ENCODE assay signal across 24 mouse cellular contexts in the genomic region with DNA sequence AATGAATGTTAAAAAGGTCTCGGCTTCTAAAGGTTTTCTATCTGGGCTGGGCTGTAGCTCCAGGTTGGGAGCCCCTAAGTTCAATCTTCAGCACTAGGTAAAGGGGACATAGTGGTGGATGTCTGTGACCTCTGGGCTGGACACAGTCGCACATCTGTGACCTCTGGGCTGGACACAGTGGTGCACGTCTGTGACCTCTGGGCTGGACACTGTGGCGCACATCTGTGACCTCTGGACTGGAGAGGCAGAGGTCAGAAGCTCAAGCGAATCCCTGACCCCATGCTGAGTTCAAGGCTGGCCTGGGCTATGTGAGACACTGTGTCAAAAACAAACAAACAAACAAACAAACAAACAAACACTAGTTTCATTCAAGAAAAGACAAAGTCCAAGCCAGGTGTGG. TPM values are rescaled to one million over a fixed set of nuclear protein-coding genes. Genes with fewer than 3 reads are reported as not detected.
DNase-seq lines count a peak whose midpoint lies in the region; ATAC-seq and TF ChIP-seq lines count a peak whose summit lies in the region.
"Had no signal": no experiment of that assay in that cellular context is flagged by ENCODE, and none has a peak within 500 bp of the region (broad histone marks: within the 10 kb centered on the region; RNA-seq: fewer than 3 reads in every experiment).

No protein-coding gene starts in this region.

- no peak overlapping the region for H3K9ac ChIP-seq in liver, adult 2 months (ENCODE audit: low read depth, low read length)
- no peak overlapping the region for H3K9ac ChIP-seq in liver, embryonic 12.5 days
- H3K9ac ChIP-seq: embryonic facial prominence, embryonic 12.5 days; forebrain, embryonic 13.5 days; forebrain, embryonic 15.5 days; forebrain, postnatal 0 days had no signal

- no peaks in the 10 kb centered on the region for H3K36me3 ChIP-seq in heart, embryonic 10.5 days
- no peaks in the 10 kb centered on the region for H3K36me3 ChIP-seq in liver, adult 2 months (ENCODE audit: control insufficient read depth, insufficient read depth, low read length)
- H3K36me3 ChIP-seq in liver, embryonic 12.5 days: no peaks in the 10 kb centered on the region
- H3K36me3 ChIP-seq: embryonic facial prominence, embryonic 10.5 days; embryonic facial prominence, embryonic 12.5 days; forebrain, embryonic 15.5 days had no signal

- no peak overlapping the region for H3K27ac ChIP-seq in heart, embryonic 10.5 days
- H3K27ac ChIP-seq in liver, adult 2 months (replicated peaks; ENCODE audit: insufficient read depth, low read depth, low read length): 0 out of 2 replicates have a peak overlapping the region, but pooled peaks have one; percentile 5
- no peak overlapping the region for H3K27ac ChIP-seq in liver, embryonic 12.5 days
- H3K27ac ChIP-seq in brown adipose tissue, adult 24 weeks (replicated peaks; ENCODE audit: low read depth, low read length): peak overlapping the region; percentile 55
- H3K27ac ChIP-seq: embryonic facial prominence, embryonic 10.5 days; embryonic facial prominence, embryonic 12.5 days; forebrain, embryonic 13.5 days; forebrain, embryonic 15.5 days had no signal

- H3K79me2 ChIP-seq in liver, adult 2 months (ENCODE audit: control insufficient read depth, insufficient read depth, low read length): peaks cover 27% of the 10 kb centered on the region

- TF ChIP-seq POLR2A in liver, adult 2 months (IDR thresholded peaks at IDR 0.05; ENCODE audit: extremely low read depth, insufficient read depth, low read length): no peak

- no peak overlapping the region for H3K4me3 ChIP-seq in heart, embryonic 10.5 days
- H3K4me3 ChIP-seq in liver, adult 2 months (ENCODE audit: insufficient read depth, low read depth, low read length): no peak overlapping the region
- H3K4me3 ChIP-seq in liver, embryonic 12.5 days: no peak overlapping the region
- H3K4me3 ChIP-seq in brown adipose tissue, adult 24 weeks (ENCODE audit: insufficient read depth, low read depth, low read length): no peak overlapping the region
- H3K4me3 ChIP-seq: embryonic facial prominence, embryonic 10.5 days; embryonic facial prominence, embryonic 12.5 days; forebrain, embryonic 13.5 days; forebrain, embryonic 15.5 days had no signal

- no peaks in the 10 kb centered on the region for H3K27me3 ChIP-seq in heart, embryonic 10.5 days (ENCODE audit: insufficient read depth, poor library complexity, severe bottlenecking)
- H3K27me3 ChIP-seq in liver, adult 2 months (ENCODE audit: control insufficient read depth, insufficient read depth, low read length): no peaks in the 10 kb centered on the region
- H3K27me3 ChIP-seq in liver, embryonic 12.5 days (replicated peaks): peaks cover 5% of the 10 kb centered on the region; the same call in 1 of the 2 replicates
- H3K27me3 ChIP-seq: embryonic facial prominence, embryonic 12.5 days; forebrain, embryonic 13.5 days; forebrain, embryonic 15.5 days had no signal

- H3K9me3 ChIP-seq in heart, embryonic 10.5 days: no peaks in the 10 kb centered on the region
- no peaks in the 10 kb centered on the region for H3K9me3 ChIP-seq in liver, embryonic 12.5 days (replicated peaks)
- H3K9me3 ChIP-seq: embryonic facial prominence, embryonic 10.5 days; embryonic facial prominence, embryonic 12.5 days; forebrain, embryonic 13.5 days; forebrain, embryonic 15.5 days had no signal

- no peak for TF ChIP-seq CTCF in liver, adult 2 months (IDR thresholded peaks at IDR 0.05; ENCODE audit: low read depth, low read length)

- no peak for ATAC-seq in liver, embryonic 12.5 days
- ATAC-seq: forebrain, embryonic 13.5 days; forebrain, embryonic 15.5 days; forebrain, postnatal 0 days had no signal

- H3K4me2 ChIP-seq in liver, embryonic 12.5 days: no peak overlapping the region
- H3K4me2 ChIP-seq: embryonic facial prominence, embryonic 12.5 days; forebrain, embryonic 13.5 days; forebrain, embryonic 15.5 days had no signal

- H3K4me1 ChIP-seq in heart, embryonic 10.5 days: peaks cover 19% of the 10 kb centered on the region
- H3K4me1 ChIP-seq in liver, adult 2 months (ENCODE audit: control insufficient read depth, insufficient read depth, low read length): peaks cover 6% of the 10 kb centered on the region
- H3K4me1 ChIP-seq in liver, embryonic 12.5 days: peaks cover 19% of the 10 kb centered on the region
- H3K4me1 ChIP-seq in brown adipose tissue, adult 24 weeks (ENCODE audit: control insufficient read depth, insufficient read depth, insufficient read length, low read length): 0 out of 2 replicates have a peak, but pooled peaks cover 2% of the 10 kb centered on the region

- WGBS in heart, embryonic 10.5 days: 60% methylated on average over 5 of the region's 5 CpGs
- WGBS in liver, adult 2 months: 40% methylated on average over 5 of the region's 5 CpGs
- WGBS in liver, embryonic 12.5 days (ENCODE audit: insufficient replicate concordance): 63% methylated on average over 5 of the region's 5 CpGs

- peak; percentile 82 for DNase-seq in heart, adult 11 months
- DNase-seq in heart, embryonic 10.5 days (ENCODE audit: low spot score): no peak
- DNase-seq in liver, adult 2 months (ENCODE audit: extremely low read depth, low read depth, low spot score): peak; percentile 73
- DNase-seq in thymus, postnatal 25 days: no peak
- DNase-seq: adrenal gland, adult 2 months; adrenal gland, postnatal 10 days; adrenal gland, postnatal 25 days; cerebellum, adult 18-20 months; cerebellum, adult 8-10 months; cerebellum, adult 9-11 months; forebrain, postnatal 0 days had no signal

RNA-seq across cellular contexts. Expression of a gene that starts 7.1 kb away (rescaled TPM):
- polyA plus RNA-seq in heart, embryonic 10.5 days (2016; fragmentation: Nextera tagmentation; extraction: Ambion mirVana): 122 and 149 TPM in 2 replicates
- 20.6 and 21.4 TPM in 2 replicates for total RNA-seq in liver, adult 2 months (2014; rRNA removed)
- polyA plus RNA-seq in liver, adult 2 months (2012; rRNA removed): 4.7 and 5.3 TPM in 2 replicates
- polyA plus RNA-seq in liver, embryonic 12.5 days (2016; fragmentation: Nextera tagmentation; extraction: Ambion mirVana): 45.7 and 50.7 TPM in 2 replicates
- 24.4 and 45.4 TPM in 2 replicates for polyA plus RNA-seq in brown adipose tissue, adult 24 weeks (2012; ENCODE audit: insufficient read depth, insufficient read length, missing spikeins)

RNA-seq across cellular contexts. Expression of a gene that starts 7.3 kb away (rescaled TPM):
- 23.5 and 34.5 TPM in 2 replicates for polyA plus RNA-seq in heart, embryonic 10.5 days (2016; fragmentation: Nextera tagmentation; extraction: Ambion mirVana)
- 12.6 and 16.8 TPM in 2 replicates for total RNA-seq in liver, adult 2 months (2014; rRNA removed)
- 15.0 and 17.0 TPM in 2 replicates for polyA plus RNA-seq in liver, adult 2 months (2012; rRNA removed)
- polyA plus RNA-seq in liver, embryonic 12.5 days (2016; fragmentation: Nextera tagmentation; extraction: Ambion mirVana): 7.3 and 7.7 TPM in 2 replicates
- polyA plus RNA-seq in brown adipose tissue, adult 24 weeks (2012; ENCODE audit: insufficient read depth, insufficient read length, missing spikeins): 9.6 and 12.6 TPM in 2 replicates

RNA-seq across cellular contexts. Expression of a gene that starts 43.7 kb away (rescaled TPM):
- polyA plus RNA-seq in heart, embryonic 10.5 days (2016; fragmentation: Nextera tagmentation; extraction: Ambion mirVana): 23.7 and 26.6 TPM in 2 replicates
- total RNA-seq in liver, adult 2 months (2014; rRNA removed): 9.8 and 11.3 TPM in 2 replicates
- polyA plus RNA-seq in liver, adult 2 months (2012; rRNA removed): 3.7 and 5.3 TPM in 2 replicates
- polyA plus RNA-seq in liver, embryonic 12.5 days (2016; fragmentation: Nextera tagmentation; extraction: Ambion mirVana): 9.9 and 10.1 TPM in 2 replicates
- 10.2 and 13.6 TPM in 2 replicates for polyA plus RNA-seq in brown adipose tissue, adult 24 weeks (2012; ENCODE audit: insufficient read depth, insufficient read length, missing spikeins)

RNA-seq across cellular contexts. Expression of a gene that starts 60.0 kb away (rescaled TPM):
- polyA plus RNA-seq in heart, embryonic 10.5 days (2016; fragmentation: Nextera tagmentation; extraction: Ambion mirVana): not detected in 2 replicates
- total RNA-seq in liver, adult 2 months (2014; rRNA removed): not detected in 2 replicates
- not detected in 2 replicates for polyA plus RNA-seq in liver, adult 2 months (2012; rRNA removed)
- polyA plus RNA-seq in liver, embryonic 12.5 days (2016; fragmentation: Nextera tagmentation; extraction: Ambion mirVana): not detected in 2 replicates
- not detected in 2 replicates for polyA plus RNA-seq in brown adipose tissue, adult 24 weeks (2012; ENCODE audit: insufficient read depth, insufficient read length, missing spikeins)
- total RNA-seq: adrenal gland, adult 2 months; adrenal gland, postnatal 10 days; adrenal gland, postnatal 25 days; adrenal gland, postnatal 4 days; forebrain, postnatal 0 days; MEL had no signal
- polyA plus RNA-seq: adrenal gland, adult 2 months; brain, embryonic 14.5 days; C2C12; cortical plate, adult 2 months; embryonic facial prominence, embryonic 10.5 days; embryonic facial prominence, embryonic 12.5 days; embryonic facial prominence, embryonic 14.5 days; forebrain, embryonic 11.5 days; forebrain, embryonic 13.5 days; forebrain, embryonic 15.5 days; forebrain, postnatal 0 days had no signal

Comparison
In these comparisons a context has a peak if more than half of its experiments do, and no peak if none do; other contexts are left out.
1. DNase-seq: peak in heart, adult 11 months (single experiment) and liver, adult 2 months (single experiment); none in heart, embryonic 10.5 days (single experiment) and thymus, postnatal 25 days (single experiment).
2. H3K27ac ChIP-seq: peak in liver, adult 2 months (single experiment) and brown adipose tissue, adult 24 weeks (single experiment); none in heart, embryonic 10.5 days (single experiment) and liver, embryonic 12.5 days (single experiment).